Mouse (Mus musculus) right cerebral cortex, adult 2 months (tissue): Measurements from ENCODE around the gene Naglu.

Source experiments
- DNase-seq, 2 experiments: peaks; one replicate each; pipeline ENCODE4 v3.0.0; 2021 to 2022; ENCODE audit warnings: low spot score in 2 of 2

The Naglu gene

GRCm38 (mm10) chr11:101069391-101070188 lies at the start of gene Naglu:
Gene Naglu (plus strand): TSS chr11:101070012.
- DNase-seq: peak; percentile 95 to 97

DNA sequence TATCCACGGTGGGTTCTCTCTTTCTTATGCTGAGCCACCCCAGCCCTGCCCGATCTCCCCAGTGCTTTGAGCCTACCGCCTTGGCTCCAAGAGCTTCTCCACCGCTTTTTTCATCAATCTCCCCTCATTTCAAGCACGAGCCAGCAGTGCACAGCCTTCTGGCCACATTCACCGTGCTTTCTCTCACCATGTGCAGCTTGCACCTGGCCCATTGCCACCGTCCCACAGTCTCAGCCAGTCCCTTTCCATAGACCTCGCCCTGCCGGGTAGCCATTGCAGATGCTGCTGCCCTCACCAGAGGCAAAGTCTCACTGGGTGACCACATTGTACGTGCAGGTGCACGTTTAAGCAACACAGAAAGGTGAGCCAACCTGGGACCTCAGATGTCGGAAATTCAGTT lies 46.4 kb upstream of the Naglu start:
- DNase-seq: no peak

GRCm38 (mm10) chr11:101024001-101024400 lies 45.8 kb upstream of the Naglu start:
- no peak for DNase-seq

GRCm38 (mm10) chr11:101027121-101027520 lies 42.7 kb upstream of the Naglu start:
- no peak for DNase-seq

DNA sequence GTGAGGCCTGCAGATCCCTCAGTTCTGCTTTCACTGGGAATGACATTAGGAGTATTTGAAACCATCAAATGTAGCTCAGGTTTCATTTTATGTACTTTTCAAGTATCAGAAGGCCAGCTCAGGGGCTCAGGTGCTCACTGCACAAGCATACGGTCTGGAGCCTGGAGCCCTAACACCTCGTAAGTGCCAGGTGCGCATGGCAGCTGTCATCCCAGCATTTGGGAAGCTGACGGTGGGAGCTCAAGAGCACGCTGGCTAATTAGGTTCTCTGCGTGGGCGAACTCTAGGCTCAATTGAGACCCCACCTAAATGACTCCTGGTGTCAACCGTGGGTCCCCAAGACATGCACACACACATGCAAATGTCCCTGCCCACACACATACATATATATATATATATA lies 40.5 kb upstream of the Naglu start:
- DNase-seq: no peak

GRCm38 (mm10) chr11:101030136-101030807 lies 39.5 kb upstream of the Naglu start:
- no peak for DNase-seq

- DNase-seq: no peak
Observed at GRCm38 (mm10) chr11:101030808-101031156, 39.0 kb upstream of the Naglu start.

- DNase-seq: no peak
Observed at GRCm38 (mm10) chr11:101031470-101031869, 38.3 kb upstream of the Naglu start.

DNA sequence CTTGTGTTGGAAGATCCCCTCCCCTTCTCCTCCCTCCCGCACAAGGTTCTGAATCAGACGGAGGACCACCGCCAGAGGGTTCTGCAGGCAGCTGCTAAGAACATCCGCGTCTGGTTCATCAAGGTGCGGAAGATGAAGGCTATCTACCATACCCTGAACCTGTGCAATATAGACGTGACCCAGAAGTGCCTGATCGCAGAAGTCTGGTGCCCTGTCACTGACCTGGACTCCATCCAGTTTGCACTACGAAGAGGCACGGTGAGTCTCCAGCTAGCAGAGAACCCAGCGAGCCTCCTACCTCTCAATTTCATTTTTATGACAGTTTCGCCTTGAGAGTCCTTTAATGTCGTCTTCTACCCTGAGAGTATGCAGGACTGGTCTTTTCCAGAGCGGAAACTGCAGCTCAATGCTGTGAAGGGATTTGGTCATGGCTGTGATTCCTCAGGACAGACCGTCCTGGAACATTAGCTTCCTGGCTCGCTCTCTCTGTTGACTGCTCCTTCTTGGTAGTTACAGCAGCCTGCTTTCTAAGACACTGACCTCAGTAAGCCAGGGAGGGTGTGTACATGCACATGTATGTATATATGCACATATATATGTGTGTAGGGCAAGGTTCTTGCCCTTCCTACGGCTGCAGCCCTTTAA lies 35.8 kb upstream of the Naglu start:
- no peak for DNase-seq

DNA sequence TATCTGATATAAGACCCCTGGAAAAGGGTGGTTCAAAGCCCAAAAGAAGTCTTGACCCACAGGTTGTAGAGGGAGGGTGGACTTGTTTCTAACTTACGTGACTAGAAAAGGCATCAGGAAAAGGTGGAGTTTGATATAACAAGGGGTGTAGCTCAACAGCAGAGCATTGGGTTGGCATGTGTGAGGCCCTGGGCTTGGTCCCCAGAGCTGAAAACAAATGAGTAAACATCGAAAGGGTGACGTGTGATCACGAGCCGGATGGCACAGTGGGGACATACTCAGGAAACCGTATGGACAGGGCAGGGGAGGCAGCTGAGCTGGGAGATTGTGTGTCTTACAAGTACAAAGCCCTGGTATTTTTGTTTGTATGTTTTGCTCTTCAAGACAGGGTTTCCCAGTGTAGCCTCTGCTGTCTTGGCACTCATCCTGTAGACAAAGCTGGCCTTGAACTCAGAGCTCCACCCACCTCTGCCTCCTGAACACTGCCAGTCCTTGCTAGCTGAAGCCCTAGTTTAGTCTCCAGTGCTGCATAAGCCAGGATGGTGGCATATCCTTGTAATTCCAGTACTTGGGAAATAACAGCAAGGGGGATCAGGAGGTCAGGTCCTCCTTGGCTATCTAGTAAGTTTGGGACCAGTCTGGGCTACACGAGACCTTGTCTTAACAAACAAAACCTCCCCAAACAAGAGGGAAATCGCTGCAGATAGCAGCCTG lies 35.0 kb upstream of the Naglu start:
- DNase-seq: no peak

- DNase-seq: no peak
Observed at GRCm38 (mm10) chr11:101035328-101035695, 34.5 kb upstream of the Naglu start.

DNA sequence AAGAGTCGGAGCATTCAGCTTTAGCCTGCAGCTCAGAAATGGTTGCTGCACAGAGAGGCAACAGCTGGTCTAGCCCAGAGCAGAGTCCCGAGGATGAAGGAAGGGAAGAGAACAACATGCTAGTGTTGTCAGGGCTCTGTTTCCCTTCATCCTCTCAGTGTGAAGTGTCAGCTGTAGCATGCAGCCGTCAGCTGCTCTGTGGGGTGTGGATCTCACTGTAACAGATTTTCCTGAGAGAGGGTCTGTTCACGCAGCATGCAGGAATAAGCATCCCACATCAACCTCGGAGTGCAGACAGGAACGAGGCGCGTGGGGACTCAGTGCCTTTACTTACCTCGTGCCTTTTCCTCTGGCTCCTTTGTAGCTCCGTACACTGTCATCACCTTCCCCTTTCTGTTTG lies 32.0 kb upstream of the Naglu start:
- no peak for DNase-seq

GRCm38 (mm10) chr11:101045826-101046225 lies 24.0 kb upstream of the Naglu start:
- no peak for DNase-seq

GRCm38 (mm10) chr11:101046440-101046839 lies 23.4 kb upstream of the Naglu start:
- no peak for DNase-seq

- no peak for DNase-seq
Observed at GRCm38 (mm10) chr11:101047502-101047901, 22.3 kb upstream of the Naglu start.

- DNase-seq: no peak
Observed at GRCm38 (mm10) chr11:101050359-101050758, 19.5 kb upstream of the Naglu start.

GRCm38 (mm10) chr11:101051051-101051493 lies 18.7 kb upstream of the Naglu start:
- DNase-seq: no peak

GRCm38 (mm10) chr11:101051617-101052016 lies 18.2 kb upstream of the Naglu start:
- DNase-seq: no peak

GRCm38 (mm10) chr11:101052751-101053473 lies 16.9 kb upstream of the Naglu start:
- DNase-seq: no peak

DNA sequence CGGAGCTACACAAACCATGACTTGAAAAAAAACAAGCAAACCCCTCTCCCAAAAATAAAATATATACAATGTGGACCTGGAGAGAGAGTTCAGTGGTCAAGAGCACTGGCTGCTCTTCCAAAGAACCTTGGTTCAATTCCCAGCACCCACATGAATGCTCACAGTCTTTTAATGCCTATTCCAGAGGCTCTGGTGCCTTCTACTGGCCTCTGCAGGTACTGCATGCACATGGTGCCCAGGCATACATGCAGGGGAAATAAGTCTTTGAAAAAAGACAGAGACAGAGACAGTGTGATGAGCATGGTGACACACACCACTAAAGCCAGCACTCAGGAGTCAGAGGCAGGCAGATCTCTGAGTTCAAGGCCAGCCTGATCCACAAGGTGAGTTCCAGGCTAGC lies 15.8 kb upstream of the Naglu start:
- DNase-seq: no peak

GRCm38 (mm10) chr11:101055418-101055817 lies 14.4 kb upstream of the Naglu start:
- DNase-seq: no peak

- DNase-seq: no peak
Observed at GRCm38 (mm10) chr11:101056885-101057284, 12.9 kb upstream of the Naglu start.
